Mouse (Mus musculus): ENCODE measurements at regions not wholly inside any gene's neighbourhood (a gene's known extent, or its start where the extent isn't known, plus 50 kb on each side); places are given as distances from the start of the nearest gene placed in this dataset.

- Histone ChIP-seq H3K9me3 (ENCODE audit: control insufficient read depth, low read length) (no peaks in the 10 kb centered on the region), H3K4me3 (ENCODE audit: low read depth, low read length) (no peak overlapping the region), H3K9ac (ENCODE audit: low read length) (no peak overlapping the region), H3K27ac (replicated peaks) (no peak overlapping the region), H3K36me3 (ENCODE audit: control insufficient read depth, insufficient read depth, low read length) (no peaks in the 10 kb centered on the region), H3K4me1 (replicated peaks; ENCODE audit: control insufficient read depth, insufficient read depth) (no peaks in the 10 kb centered on the region; the same call in 1 of the 2 replicates), H3K4me2 (replicated peaks; ENCODE audit: low read depth) (no peak overlapping the region), H3K27me3 (ENCODE audit: control insufficient read depth, insufficient read depth, low read length) (no peaks in the 10 kb centered on the region)
- no peak for TF ChIP-seq CTCF (IDR thresholded peaks at IDR 0.05; ENCODE audit: low read depth)
- no peak for TF ChIP-seq EP300 (optimal IDR thresholded peaks at IDR 0.05)
- no peak for ATAC-seq (ENCODE audit: low FRiP score, low TSS enrichment)
- WGBS, result 53% methylated on average over 8 of the region's 8 CpGs
- DNase-seq (ENCODE audit: low spot score), result no peak
These were observed 196.6 kb downstream of the Gm11146 start for GRCm38 (mm10) chr16:77405181-77405818.

GRCm38 (mm10) chr16:77402711-77403280 is 199.1 kb downstream of the Gm11146 start:
- no peak for DNase-seq (ENCODE audit: low spot score)
- no peaks in the 10 kb centered on the region; the same call in 1 of the 2 replicates for H3K4me1 ChIP-seq (replicated peaks; ENCODE audit: control insufficient read depth, insufficient read depth)
- ATAC-seq (ENCODE audit: low FRiP score, low TSS enrichment), result no peak
- H3K9me3 ChIP-seq (ENCODE audit: control insufficient read depth, low read length), result no peaks in the 10 kb centered on the region
- no peak for TF ChIP-seq EP300 (optimal IDR thresholded peaks at IDR 0.05)
- no peak for TF ChIP-seq CTCF (IDR thresholded peaks at IDR 0.05; ENCODE audit: low read depth)
- WGBS, result 61% methylated on average over 7 of the region's 7 CpGs
- H3K4me2 ChIP-seq (replicated peaks; ENCODE audit: low read depth), result 0 out of 2 replicates have a peak overlapping the region, but pooled peaks have one; percentile 9
- H3K27me3 ChIP-seq (ENCODE audit: control insufficient read depth, insufficient read depth, low read length), result no peaks in the 10 kb centered on the region
- no peaks in the 10 kb centered on the region for H3K36me3 ChIP-seq (ENCODE audit: control insufficient read depth, insufficient read depth, low read length)
- H3K9ac ChIP-seq (ENCODE audit: low read length), result no peak overlapping the region
- H3K27ac ChIP-seq (replicated peaks), result no peak overlapping the region
- no peak overlapping the region for H3K4me3 ChIP-seq (ENCODE audit: low read depth, low read length)

- DNase-seq (ENCODE audit: low spot score) (no peak), ATAC-seq (ENCODE audit: low FRiP score, low TSS enrichment) (no peak)
- Histone ChIP-seq H3K27ac (replicated peaks) (no peak overlapping the region), H3K9me3 (ENCODE audit: control insufficient read depth, low read length) (no peaks in the 10 kb centered on the region), H3K36me3 (ENCODE audit: control insufficient read depth, insufficient read depth, low read length) (no peaks in the 10 kb centered on the region), H3K4me3 (ENCODE audit: low read depth, low read length) (no peak overlapping the region), H3K27me3 (ENCODE audit: control insufficient read depth, insufficient read depth, low read length) (no peaks in the 10 kb centered on the region), H3K9ac (ENCODE audit: low read length) (no peak overlapping the region; the same call in 1 of the 2 replicates), H3K4me1 (replicated peaks; ENCODE audit: control insufficient read depth, insufficient read depth) (no peaks in the 10 kb centered on the region; the same call in 1 of the 2 replicates), H3K4me2 (replicated peaks; ENCODE audit: low read depth) (no peak overlapping the region)
- WGBS, result 67% methylated on average over 4 of the region's 4 CpGs
- TF ChIP-seq EP300 (optimal IDR thresholded peaks at IDR 0.05) (no peak), CTCF (IDR thresholded peaks at IDR 0.05; ENCODE audit: low read depth) (no peak)
These were observed 200.5 kb downstream of the Gm11146 start for GRCm38 (mm10) chr16:77401185-77401943.

GRCm38 (mm10) chr16:77400276-77400891 is 201.5 kb downstream of the Gm11146 start:
- WGBS, result 5% methylated on average over 13 of the region's 13 CpGs
- H3K27me3 ChIP-seq (ENCODE audit: control insufficient read depth, insufficient read depth, low read length), result no peaks in the 10 kb centered on the region
- DNase-seq (ENCODE audit: low spot score) (peak; percentile 33), ATAC-seq (ENCODE audit: low FRiP score, low TSS enrichment) (no peak)
- no peaks in the 10 kb centered on the region for H3K36me3 ChIP-seq (ENCODE audit: control insufficient read depth, insufficient read depth, low read length)
- no peaks in the 10 kb centered on the region for H3K9me3 ChIP-seq (ENCODE audit: control insufficient read depth, low read length)
- H3K4me1 ChIP-seq (replicated peaks; ENCODE audit: control insufficient read depth, insufficient read depth), result no peaks in the 10 kb centered on the region; the same call in 1 of the 2 replicates
- TF ChIP-seq CTCF (IDR thresholded peaks at IDR 0.05; ENCODE audit: low read depth) (no peak), EP300 (optimal IDR thresholded peaks at IDR 0.05) (no peak)
- peak overlapping the region; percentile 43 for H3K9ac ChIP-seq (ENCODE audit: low read length)
- peak overlapping the region; percentile 53 for H3K4me2 ChIP-seq (replicated peaks; ENCODE audit: low read depth)
- peak overlapping the region; percentile 2 for H3K27ac ChIP-seq (replicated peaks)
- peak overlapping the region; percentile 39 for H3K4me3 ChIP-seq (ENCODE audit: low read depth, low read length)

GRCm38 (mm10) chr16:77399846-77400275 is 202.0 kb downstream of the Gm11146 start:
- Histone ChIP-seq H3K4me2 (replicated peaks; ENCODE audit: low read depth) (peak overlapping the region; percentile 53), H3K27ac (replicated peaks) (peak overlapping the region; percentile 2), H3K36me3 (ENCODE audit: control insufficient read depth, insufficient read depth, low read length) (no peaks in the 10 kb centered on the region), H3K27me3 (ENCODE audit: control insufficient read depth, insufficient read depth, low read length) (no peaks in the 10 kb centered on the region), H3K9ac (ENCODE audit: low read length) (no peak overlapping the region; the same call in 1 of the 2 replicates), H3K9me3 (ENCODE audit: control insufficient read depth, low read length) (no peaks in the 10 kb centered on the region), H3K4me3 (ENCODE audit: low read depth, low read length) (peak overlapping the region; percentile 39), H3K4me1 (replicated peaks; ENCODE audit: control insufficient read depth, insufficient read depth) (no peaks in the 10 kb centered on the region; the same call in 1 of the 2 replicates)
- no peak for ATAC-seq (ENCODE audit: low FRiP score, low TSS enrichment)
- WGBS, result 16% methylated on average over 10 of the region's 10 CpGs
- no peak for TF ChIP-seq EP300 (optimal IDR thresholded peaks at IDR 0.05)
- no peak for TF ChIP-seq CTCF (IDR thresholded peaks at IDR 0.05; ENCODE audit: low read depth)
- no peak for DNase-seq (ENCODE audit: low spot score)
